Mouse (Mus musculus) G1E (cell line): Measurements from ENCODE around the gene Klk1b11. TPM values are rescaled to one million over a fixed set of nuclear protein-coding genes. Genes with fewer than 3 reads are reported as not detected.
"Not testable (repeated sequence)": the region's sequence is repeated elsewhere in the genome, so short reads cannot be mapped to it uniquely, and the experiment has no call there.

Experiments
- ATAC-seq: 2 replicates; pipeline ENCODE4 v1.8.0; 2016; ENCODE audit warnings: mild to moderate bottlenecking; ENCODE audit not compliant: insufficient number of reproducible peaks, poor library complexity, low FRiP score, severe bottlenecking; ENCODE audit errors: extremely low read depth
- DNase-seq: peaks from one replicate; pipeline ENCODE4 v3.0.0; 2012; ENCODE audit warnings: low spot score
- H3K27me3 ChIP-seq: 2 replicates; pipeline ENCODE4 v1.6.1; 2012; ENCODE audit warnings: mild to moderate bottlenecking, low read length, inconsistent platforms; ENCODE audit not compliant: insufficient read depth
- H3K36me3 ChIP-seq: replicated peaks from 2 replicates; pipeline ENCODE3; 2012; ENCODE audit warnings: mild to moderate bottlenecking, inconsistent platforms
- H3K4me1 ChIP-seq: 2 replicates; pipeline ENCODE4 v1.6.1; 2012; ENCODE audit warnings: low read depth, low read length, inconsistent platforms, mixed read lengths; ENCODE audit not compliant: insufficient read depth
- H3K4me3 ChIP-seq: 2 replicates; pipeline ENCODE4 v1.5.1; 2012; ENCODE audit warnings: low read depth, mild to moderate bottlenecking, inconsistent platforms, low read length, moderate library complexity, mixed read lengths
- H3K9me3 ChIP-seq: replicated peaks from 2 replicates; pipeline ENCODE4 v1.6.1; 2012; ENCODE audit warnings: inconsistent platforms
- CTCF ChIP-seq: IDR thresholded peaks from 2 replicates; pipeline ENCODE4 v1.5.1; 2012; ENCODE audit warnings: low read depth, low read length, inconsistent platforms, mixed read lengths
- GATA1 ChIP-seq: IDR thresholded peaks from 2 replicates; pipeline ENCODE4 v1.6.1; 2012; ENCODE audit warnings: borderline replicate concordance, low read length, inconsistent platforms, mixed read lengths
- GATA2 ChIP-seq: IDR thresholded peaks from 2 replicates; pipeline ENCODE4 v1.6.1; 2012; ENCODE audit warnings: low read depth, low read length, inconsistent platforms, borderline replicate concordance
- POLR2AphosphoS5 ChIP-seq: IDR thresholded peaks from 2 replicates; pipeline ENCODE4 v1.6.1; 2012; ENCODE audit warnings: low read depth, low read length, inconsistent platforms; ENCODE audit not compliant: insufficient replicate concordance
- TAL1 ChIP-seq: conservative IDR thresholded peaks from 2 replicates; pipeline ENCODE4 v1.6.1; 2012; ENCODE audit warnings: low read depth, low read length, inconsistent platforms, mixed read lengths
- polyA plus RNA-seq: library from polyadenylated mRNA; stranded (reverse); fragments of >175 nt; gene quantifications from 2 replicates; pipeline ENCODE4 v1.2.3, GENCODE M21; 2012
- total RNA-seq, 2 experiments: library from RNA; stranded (forward) in 1 of 2; stranded (reverse) in 1 of 2; fragments of 200-1000 nt in 1 of 2; fragments of >200 nt in 1 of 2; fragmentation: Nextera tagmentation in 1 of 2; gene quantifications; 2 replicates each; pipeline ENCODE4 v1.2.3; 2014 to 2017

Gene Klk1b11
- total RNA-seq (2014; fragmentation: Nextera tagmentation): not detected in 2 replicates
- total RNA-seq (2017): not detected in 2 replicates
- not detected in 2 replicates for polyA plus RNA-seq

DNA sequence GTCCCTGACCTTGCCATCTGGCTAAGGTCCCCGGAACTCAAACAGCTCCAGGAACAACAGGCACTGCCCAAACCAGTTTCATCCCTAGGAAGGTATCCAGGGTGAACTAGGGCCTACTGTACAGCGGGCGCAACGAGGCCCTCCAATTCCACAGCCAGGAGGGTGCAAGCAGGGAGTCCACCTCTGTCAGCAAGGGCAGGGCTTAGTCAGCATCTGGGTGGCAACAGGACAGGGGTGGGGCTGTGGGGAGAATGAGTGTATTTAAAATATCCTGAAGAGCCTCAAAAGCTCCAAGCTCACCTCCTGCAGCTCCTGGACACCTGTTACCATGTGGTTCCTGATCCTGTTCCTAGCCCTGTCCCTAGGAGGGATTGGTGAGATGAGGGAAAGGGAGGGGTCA is at the start of gene Klk1b11:
Klk1b11 (plus strand) TSS at position 301 of the 400 bp plus-strand sequence.
- not testable (repeated sequence) for H3K9me3 ChIP-seq, H3K4me3 ChIP-seq, H3K4me1 ChIP-seq, ATAC-seq, H3K27me3 ChIP-seq, H3K36me3 ChIP-seq, DNase-seq

DNA sequence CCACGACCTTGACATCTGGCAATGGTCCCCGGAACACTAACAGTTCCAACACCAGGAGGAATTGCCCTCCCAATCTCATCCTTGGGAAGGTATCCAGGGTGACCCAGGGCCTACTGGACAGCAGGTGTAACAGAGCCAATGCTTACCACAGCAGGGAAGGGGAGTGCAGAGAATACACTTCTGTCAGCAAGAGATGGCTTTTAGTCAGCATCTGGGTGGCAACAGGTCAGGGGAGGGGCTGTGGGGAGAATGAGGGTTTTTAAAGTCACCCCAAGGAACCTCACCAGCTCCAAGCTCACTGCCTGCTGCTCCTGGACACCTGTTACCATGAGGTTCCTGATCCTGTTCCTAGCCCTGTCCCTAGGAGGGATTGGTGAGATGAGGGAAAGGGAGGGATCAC is 45.3 kb upstream of the Klk1b11 start, which contains the start of gene Klk1b8:
Klk1b8 (plus strand) TSS at position 301 of the 400 bp plus-strand sequence.
- Histone ChIP-seq H3K36me3 (no peaks in the 10 kb centered on the region), H3K4me3 (no peak within 1 kb of the TSS), H3K27me3 (no peaks in the 10 kb centered on the region), H3K4me1 (no peaks in the 10 kb centered on the region), H3K9me3 (no peaks in the 10 kb centered on the region)
- DNase-seq (no peak), ATAC-seq (no peak)
- TF ChIP-seq TAL1 (no peak), POLR2AphosphoS5 (no peak), GATA1 (no peak), GATA2 (no peak), CTCF (no peak)

DNA sequence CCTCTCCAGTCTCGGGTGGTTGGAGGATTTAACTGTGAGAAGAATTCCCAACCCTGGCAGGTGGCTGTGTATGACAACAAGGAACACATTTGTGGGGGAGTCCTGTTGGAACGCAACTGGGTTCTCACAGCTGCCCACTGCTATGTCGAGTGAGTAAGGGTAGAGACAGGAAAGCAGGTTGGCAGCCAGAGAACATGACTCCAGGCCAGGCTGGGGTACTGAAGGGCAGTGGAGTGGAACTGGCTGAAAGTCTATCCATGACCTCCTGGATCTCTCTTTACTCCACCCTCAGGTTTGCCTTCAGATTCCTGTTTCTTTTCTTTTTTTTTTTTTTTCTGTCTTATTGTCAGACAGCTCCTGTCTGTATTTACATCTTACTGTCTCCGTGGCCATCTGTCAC is 43.0 kb upstream of the Klk1b11 start:
- ATAC-seq (no peak), DNase-seq (no peak)
- Histone ChIP-seq H3K9me3 (no peaks in the 10 kb centered on the region), H3K27me3 (no peaks in the 10 kb centered on the region), H3K4me1 (no peaks in the 10 kb centered on the region), H3K4me3 (no peak overlapping the region), H3K36me3 (no peaks in the 10 kb centered on the region)
- TF ChIP-seq POLR2AphosphoS5: no peak
- TF ChIP-seq GATA1: no peak
- no peak for TF ChIP-seq GATA2
- no peak for TF ChIP-seq TAL1
- TF ChIP-seq CTCF: no peak

DNA sequence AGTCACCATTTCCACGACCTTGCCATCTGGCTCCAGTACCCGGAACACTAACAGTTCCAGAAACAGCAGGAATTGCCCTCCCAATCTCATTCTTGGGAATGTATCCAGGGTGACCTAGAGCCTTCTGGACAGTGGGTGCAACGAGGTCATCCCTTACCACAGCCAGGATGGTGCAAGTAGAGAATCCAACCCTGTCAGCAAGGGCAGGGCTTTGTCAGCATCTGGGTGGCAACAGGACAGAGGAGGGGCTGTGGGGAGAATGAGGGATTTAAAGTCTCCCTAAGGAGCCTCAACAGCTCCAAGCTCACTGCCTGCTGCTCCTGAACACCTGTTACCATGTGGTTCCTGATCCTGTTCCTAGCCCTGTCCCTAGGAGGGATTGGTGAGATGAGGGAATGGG is 29.2 kb upstream of the Klk1b11 start, which contains the start of gene Klk1b1:
Klk1b1 (plus strand) TSS at position 301 of the 400 bp plus-strand sequence.
- no peaks in the 10 kb centered on the region for H3K36me3 ChIP-seq
- DNase-seq (no peak), ATAC-seq (no peak)
- H3K4me3 ChIP-seq: no peak within 1 kb of the TSS
- H3K27me3 ChIP-seq: no peaks in the 10 kb centered on the region
- H3K9me3 ChIP-seq: no peaks in the 10 kb centered on the region
- H3K4me1 ChIP-seq: no peaks in the 10 kb centered on the region
- TF ChIP-seq CTCF (no peak), GATA2 (no peak)

DNA sequence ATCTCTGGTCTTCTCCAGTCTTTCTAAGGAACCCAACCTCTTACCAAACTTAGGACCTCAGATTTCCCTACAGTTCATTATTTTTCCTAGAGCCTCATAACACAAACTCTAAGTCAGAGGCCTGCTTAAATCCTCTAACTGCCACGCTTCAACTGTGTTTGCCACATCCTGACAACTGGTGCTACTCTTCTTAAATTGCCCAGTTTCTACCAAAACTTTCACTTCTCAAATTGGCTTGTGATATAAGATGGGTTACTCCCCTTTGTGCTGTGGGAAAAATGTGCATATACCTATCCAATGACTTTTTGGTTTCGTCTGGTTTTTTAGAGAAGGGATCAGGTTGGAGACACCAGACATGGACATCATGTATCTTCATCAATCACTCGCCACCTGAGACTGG is 28.6 kb upstream of the Klk1b11 start:
- TF ChIP-seq TAL1 (no peak), GATA1 (no peak), POLR2AphosphoS5 (no peak), GATA2 (no peak), CTCF (no peak)
- no peak for ATAC-seq

DNA sequence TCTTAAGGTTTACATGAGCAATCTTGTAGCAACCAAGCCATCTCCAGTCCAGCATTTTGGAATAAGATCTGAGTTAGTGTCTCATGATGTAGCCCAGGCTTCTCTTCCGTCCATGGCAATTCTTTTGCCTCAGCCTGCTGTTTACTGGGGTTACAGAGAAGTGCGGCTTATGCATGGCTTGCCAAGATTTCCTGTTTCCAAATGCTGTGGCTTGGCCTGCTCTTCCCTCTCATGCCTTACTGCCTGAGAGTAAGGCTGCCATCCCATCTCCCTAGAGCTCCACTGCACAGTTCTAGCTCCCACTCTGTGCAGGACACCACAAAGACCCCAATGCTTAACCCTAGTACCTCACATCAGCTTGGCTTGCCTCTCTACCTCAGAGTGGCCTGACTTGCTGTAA is 28.1 kb upstream of the Klk1b11 start:
- no peaks in the 10 kb centered on the region for H3K4me1 ChIP-seq
- H3K4me3 ChIP-seq: no peak overlapping the region
- TF ChIP-seq GATA1 (no peak), GATA2 (no peak), CTCF (no peak), POLR2AphosphoS5 (no peak), TAL1 (no peak)
- DNase-seq: no peak
- no peak for ATAC-seq
- no peaks in the 10 kb centered on the region for H3K36me3 ChIP-seq
- H3K27me3 ChIP-seq: no peaks in the 10 kb centered on the region
- no peaks in the 10 kb centered on the region for H3K9me3 ChIP-seq

More for the DNA sequence above, 28.6 kb upstream of the Klk1b11 start:
- Histone ChIP-seq H3K4me3 (no peak overlapping the region), H3K4me1 (no peaks in the 10 kb centered on the region), H3K36me3 (no peaks in the 10 kb centered on the region), H3K9me3 (no peaks in the 10 kb centered on the region), H3K27me3 (no peaks in the 10 kb centered on the region)
- no peak for DNase-seq

DNA sequence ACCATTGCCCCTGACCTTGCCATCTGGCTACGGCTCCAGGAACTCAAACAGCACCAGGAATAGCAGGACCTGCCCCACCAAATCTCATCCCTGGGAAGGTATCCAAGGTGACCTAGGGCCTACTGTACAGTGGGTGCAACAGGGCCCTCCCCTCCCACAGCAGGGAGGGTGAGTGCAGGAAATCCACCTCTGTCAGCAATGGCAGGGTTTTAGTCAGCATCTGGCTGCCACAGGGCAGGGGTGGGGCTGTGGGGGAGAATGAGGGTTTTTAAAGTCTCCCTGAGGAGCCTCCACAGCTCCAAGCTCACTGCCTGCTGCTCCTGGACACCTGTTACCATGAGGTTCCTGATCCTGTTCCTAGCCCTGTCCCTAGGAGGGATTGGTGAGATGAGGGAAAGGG is 19.9 kb upstream of the Klk1b11 start, which contains the start of gene Klk1b9:
Klk1b9 (plus strand) TSS at position 301 of the 400 bp plus-strand sequence.
- not testable (repeated sequence) for H3K36me3 ChIP-seq, DNase-seq, H3K27me3 ChIP-seq, H3K9me3 ChIP-seq, H3K4me3 ChIP-seq, H3K4me1 ChIP-seq, ATAC-seq

DNA sequence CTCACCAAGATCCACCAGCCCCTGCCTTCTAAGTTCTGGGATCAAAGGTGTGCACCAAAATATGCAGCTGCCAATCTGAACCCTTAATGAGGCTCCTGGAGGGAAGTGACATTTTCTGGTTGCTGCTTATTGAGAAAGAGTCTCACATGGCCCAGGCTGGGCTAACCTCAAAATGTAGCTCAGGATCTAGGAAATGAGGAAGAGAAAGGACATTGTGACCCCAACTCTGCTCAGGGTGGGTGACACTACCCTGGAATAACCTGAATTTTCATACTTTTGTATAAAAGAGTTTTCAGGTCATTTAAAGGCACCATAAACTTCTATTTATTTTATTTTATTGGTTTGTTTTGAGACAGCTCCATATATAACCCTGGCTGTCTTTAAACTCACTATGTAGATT is 10.0 kb upstream of the Klk1b11 start:
- ATAC-seq: no peak

DNA sequence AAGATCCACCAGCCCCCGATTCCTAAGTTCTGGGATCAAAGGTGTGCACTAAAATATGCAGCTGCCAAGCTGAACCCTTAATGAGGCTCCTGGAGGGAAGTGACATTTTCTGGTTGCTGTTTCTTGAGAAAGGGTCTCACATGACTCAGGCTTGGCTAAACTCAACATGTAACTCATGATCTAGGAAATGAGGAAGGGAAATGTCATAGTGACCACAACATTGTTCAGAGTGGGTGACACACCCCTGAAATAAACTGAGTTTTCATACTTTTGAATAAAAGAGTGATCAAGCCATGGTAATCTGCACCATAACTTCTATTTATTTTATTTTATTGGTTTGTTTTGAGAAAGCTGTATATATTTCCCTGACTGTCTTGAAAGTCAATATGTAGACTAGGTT is 856 bp upstream of the Klk1b11 start:
- H3K4me1 ChIP-seq, ATAC-seq, H3K27me3 ChIP-seq, H3K9me3 ChIP-seq, H3K4me3 ChIP-seq, H3K36me3 ChIP-seq, DNase-seq: not testable (repeated sequence)

More for the DNA sequence above, 10.0 kb upstream of the Klk1b11 start:
- TF ChIP-seq GATA2 (no peak), CTCF (no peak), POLR2AphosphoS5 (no peak), GATA1 (no peak), TAL1 (no peak)
- Histone ChIP-seq H3K36me3 (no peaks in the 10 kb centered on the region), H3K27me3 (no peaks in the 10 kb centered on the region), H3K9me3 (no peaks in the 10 kb centered on the region), H3K4me3 (no peak overlapping the region), H3K4me1 (no peaks in the 10 kb centered on the region)
- DNase-seq: no peak
